Mouse (Mus musculus): ENCODE measurements at regions not wholly inside any gene's neighbourhood (a gene's known extent, or its start where the extent isn't known, plus 50 kb on each side); places are given as distances from the start of the nearest gene placed in this dataset.

GRCm38 (mm10) chr3:105220641-105221040, 154.0 kb downstream of the 4930564D02Rik start:
- H3K4me1 ChIP-seq = peaks cover 32% of the 10 kb centered on the region
- H3K9me3 ChIP-seq = no peaks in the 10 kb centered on the region
- no peak overlapping the region for H3K4me3 ChIP-seq (replicated peaks)
- peaks cover 25% of the 10 kb centered on the region for H3K27me3 ChIP-seq (replicated peaks)
- TF ChIP-seq FLI1 (IDR thresholded peaks at IDR 0.05; ENCODE audit: low read length) (no peak), GATA1 (IDR thresholded peaks at IDR 0.05; ENCODE audit: borderline replicate concordance, low read length) (no peak)
- no peaks in the 10 kb centered on the region for H3K36me3 ChIP-seq (replicated peaks; ENCODE audit: low read length)

GRCm38 (mm10) chr3:105222925-105223324, 156.3 kb downstream of the 4930564D02Rik start:
- Histone ChIP-seq H3K9me3 (no peaks in the 10 kb centered on the region), H3K4me1 (peaks cover 32% of the 10 kb centered on the region), H3K36me3 (replicated peaks; ENCODE audit: low read length) (no peaks in the 10 kb centered on the region), H3K27me3 (replicated peaks) (peaks cover 15% of the 10 kb centered on the region), H3K4me3 (replicated peaks) (peak overlapping the region; percentile 39)
- TF ChIP-seq GATA1 (IDR thresholded peaks at IDR 0.05; ENCODE audit: borderline replicate concordance, low read length) (no peak), FLI1 (IDR thresholded peaks at IDR 0.05; ENCODE audit: low read length) (no peak)

GRCm38 (mm10) chr3:105223671-105224070, 157.0 kb downstream of the 4930564D02Rik start:
- Histone ChIP-seq H3K4me3 (replicated peaks) (no peak overlapping the region), H3K27me3 (replicated peaks) (peaks cover 11% of the 10 kb centered on the region), H3K36me3 (replicated peaks; ENCODE audit: low read length) (no peaks in the 10 kb centered on the region), H3K9me3 (no peaks in the 10 kb centered on the region), H3K4me1 (peaks cover 36% of the 10 kb centered on the region)
- TF ChIP-seq FLI1 (IDR thresholded peaks at IDR 0.05; ENCODE audit: low read length) (no peak), GATA1 (IDR thresholded peaks at IDR 0.05; ENCODE audit: borderline replicate concordance, low read length) (no peak)

GRCm38 (mm10) chr3:105227551-105227950, 160.9 kb downstream of the 4930564D02Rik start:
- Histone ChIP-seq H3K4me3 (replicated peaks) (no peak overlapping the region), H3K9me3 (no peaks in the 10 kb centered on the region), H3K27me3 (replicated peaks) (peaks cover 17% of the 10 kb centered on the region), H3K36me3 (replicated peaks; ENCODE audit: low read length) (no peaks in the 10 kb centered on the region), H3K4me1 (peaks cover 30% of the 10 kb centered on the region)
- no peak for TF ChIP-seq GATA1 (IDR thresholded peaks at IDR 0.05; ENCODE audit: borderline replicate concordance, low read length)
- TF ChIP-seq FLI1 (IDR thresholded peaks at IDR 0.05; ENCODE audit: low read length) = no peak

GRCm38 (mm10) chr3:105228401-105228800, 161.8 kb downstream of the 4930564D02Rik start:
- Histone ChIP-seq H3K36me3 (replicated peaks; ENCODE audit: low read length) (no peaks in the 10 kb centered on the region), H3K27me3 (replicated peaks) (peaks cover 17% of the 10 kb centered on the region), H3K4me3 (replicated peaks) (no peak overlapping the region), H3K4me1 (peaks cover 21% of the 10 kb centered on the region), H3K9me3 (no peaks in the 10 kb centered on the region)
- TF ChIP-seq FLI1 (IDR thresholded peaks at IDR 0.05; ENCODE audit: low read length) (no peak), GATA1 (IDR thresholded peaks at IDR 0.05; ENCODE audit: borderline replicate concordance, low read length) (no peak)

GRCm38 (mm10) chr3:105241048-105241447, 174.4 kb downstream of the 4930564D02Rik start:
- no peaks in the 10 kb centered on the region for H3K36me3 ChIP-seq (replicated peaks; ENCODE audit: low read length)
- TF ChIP-seq FLI1 (IDR thresholded peaks at IDR 0.05; ENCODE audit: low read length) (no peak), GATA1 (IDR thresholded peaks at IDR 0.05; ENCODE audit: borderline replicate concordance, low read length) (no peak)
- 0 out of 2 replicates have a peak, but pooled peaks cover 5% of the 10 kb centered on the region for H3K9me3 ChIP-seq
- no peak overlapping the region for H3K4me3 ChIP-seq (replicated peaks)
- peaks cover 4% of the 10 kb centered on the region; the same call in 1 of the 2 replicates for H3K4me1 ChIP-seq
- peaks cover 2% of the 10 kb centered on the region for H3K27me3 ChIP-seq (replicated peaks)

GRCm38 (mm10) chr3:105257096-105257495, 190.5 kb downstream of the 4930564D02Rik start:
- H3K36me3 ChIP-seq (replicated peaks; ENCODE audit: low read length) = no peaks in the 10 kb centered on the region
- no peaks in the 10 kb centered on the region for H3K4me1 ChIP-seq
- no peak overlapping the region for H3K4me3 ChIP-seq (replicated peaks)
- TF ChIP-seq GATA1 (IDR thresholded peaks at IDR 0.05; ENCODE audit: borderline replicate concordance, low read length) (no peak), FLI1 (IDR thresholded peaks at IDR 0.05; ENCODE audit: low read length) (no peak)
- H3K27me3 ChIP-seq (replicated peaks) = peaks cover 2% of the 10 kb centered on the region
- H3K9me3 ChIP-seq = peaks cover 8% of the 10 kb centered on the region

GRCm38 (mm10) chr3:105275241-105275640, 176.9 kb upstream of the Kcnd3 start:
- Histone ChIP-seq H3K9me3 (no peaks in the 10 kb centered on the region), H3K36me3 (replicated peaks; ENCODE audit: low read length) (no peaks in the 10 kb centered on the region), H3K4me3 (replicated peaks) (no peak overlapping the region), H3K27me3 (replicated peaks) (peaks cover 2% of the 10 kb centered on the region), H3K4me1 (no peaks in the 10 kb centered on the region)
- TF ChIP-seq FLI1 (IDR thresholded peaks at IDR 0.05; ENCODE audit: low read length) = no peak
- no peak for TF ChIP-seq GATA1 (IDR thresholded peaks at IDR 0.05; ENCODE audit: borderline replicate concordance, low read length)

GRCm38 (mm10) chr3:105280971-105281370, 171.2 kb upstream of the Kcnd3 start:
- Histone ChIP-seq H3K27me3 (replicated peaks) (no peaks in the 10 kb centered on the region), H3K4me3 (replicated peaks) (no peak overlapping the region), H3K4me1 (no peaks in the 10 kb centered on the region), H3K36me3 (replicated peaks; ENCODE audit: low read length) (no peaks in the 10 kb centered on the region), H3K9me3 (peaks cover 13% of the 10 kb centered on the region; the same call in 1 of the 2 replicates)
- TF ChIP-seq GATA1 (IDR thresholded peaks at IDR 0.05; ENCODE audit: borderline replicate concordance, low read length) (no peak), FLI1 (IDR thresholded peaks at IDR 0.05; ENCODE audit: low read length) (no peak)

- H3K9me3 ChIP-seq = peaks cover 13% of the 10 kb centered on the region; the same call in 1 of the 2 replicates
- H3K27me3 ChIP-seq (replicated peaks) = no peaks in the 10 kb centered on the region
- TF ChIP-seq FLI1 (IDR thresholded peaks at IDR 0.05; ENCODE audit: low read length) (no peak), GATA1 (IDR thresholded peaks at IDR 0.05; ENCODE audit: borderline replicate concordance, low read length) (no peak)
- no peaks in the 10 kb centered on the region for H3K36me3 ChIP-seq (replicated peaks; ENCODE audit: low read length)
- H3K4me1 ChIP-seq = no peaks in the 10 kb centered on the region
- H3K4me3 ChIP-seq (replicated peaks) = no peak overlapping the region
These were observed 170.4 kb upstream of the Kcnd3 start for GRCm38 (mm10) chr3:105281686-105282085.

GRCm38 (mm10) chr3:105298273-105298672, 153.9 kb upstream of the Kcnd3 start:
- no peak for TF ChIP-seq FLI1 (IDR thresholded peaks at IDR 0.05; ENCODE audit: low read length)
- no peak for TF ChIP-seq GATA1 (IDR thresholded peaks at IDR 0.05; ENCODE audit: borderline replicate concordance, low read length)
- Histone ChIP-seq H3K9me3 (no peaks in the 10 kb centered on the region), H3K4me3 (replicated peaks) (no peak overlapping the region), H3K36me3 (replicated peaks; ENCODE audit: low read length) (no peaks in the 10 kb centered on the region), H3K27me3 (replicated peaks) (peaks cover 5% of the 10 kb centered on the region), H3K4me1 (no peaks in the 10 kb centered on the region)

Measured in megakaryocyte, embryonic 14.5 days (primary cell).